Mouse (Mus musculus) cerebellum, adult 2 months (tissue): ENCODE measurements at regions not wholly inside any gene's neighbourhood (a gene's known extent, or its start where the extent isn't known, plus 50 kb on each side); places are given as distances from the start of the nearest gene placed in this dataset.
"Not testable (repeated sequence)": the region's sequence is repeated elsewhere in the genome, so short reads cannot be mapped to it uniquely, and the experiment has no call there.

Experiments used
- CTCF ChIP-seq: fragments of 200-500 bp; IDR thresholded peaks from 2 replicates; pipeline ENCODE4 v1.5.1; 2011; ENCODE audit warnings: low read depth, mild to moderate bottlenecking, control low read depth, low read length, moderate library complexity, borderline replicate concordance; ENCODE audit not compliant: insufficient read depth
- POLR2A ChIP-seq: fragments of 200-500 bp; IDR thresholded peaks from 2 replicates; pipeline ENCODE4 v1.6.1; 2011; ENCODE audit warnings: low read length, control low read depth, borderline replicate concordance; ENCODE audit not compliant: insufficient read depth

GRCm38 (mm10) chr12:8396408-8396807 is 83.2 kb downstream of the Hs1bp3 start:
- TF ChIP-seq CTCF, POLR2A: not testable (repeated sequence)
